Mouse (Mus musculus): ENCODE data around the gene Tsr3. TPM values are rescaled to one million over a fixed set of nuclear protein-coding genes. Genes with fewer than 3 reads are reported as not detected.
"Not testable (repeated sequence)": the region's sequence is repeated elsewhere in the genome, so short reads cannot be mapped to it uniquely, and the experiment has no call there.

The Tsr3 gene
- polyA plus RNA-seq, 1 experiment = 18.1 TPM

DNA sequence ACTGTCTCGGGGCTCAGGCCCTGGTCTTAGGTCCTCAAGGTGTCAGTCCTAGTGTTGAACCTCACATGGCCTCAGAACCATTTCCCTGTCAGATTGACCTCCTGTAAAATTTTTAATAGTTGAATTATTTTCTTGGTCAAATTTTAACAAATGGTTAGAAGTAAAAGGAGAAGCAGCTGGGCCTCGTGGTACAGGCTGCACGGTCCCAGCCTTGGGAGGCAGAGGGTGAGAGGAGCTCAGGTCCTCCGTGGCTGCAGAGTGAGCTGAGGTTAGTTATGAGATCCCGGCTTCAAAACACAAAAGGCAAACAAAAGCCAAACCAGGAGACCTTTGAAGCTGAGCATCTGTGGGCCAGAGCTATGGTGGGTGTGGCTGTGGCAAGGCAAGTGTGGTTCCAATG, 12.0 kb upstream of the Tsr3 start:
- no peaks in the 10 kb centered on the region for H3K36me3 ChIP-seq (ENCODE audit: control insufficient read depth, insufficient read depth, low read length)
- no peak overlapping the region for H3K4me3 ChIP-seq (ENCODE audit: control insufficient read depth, low read depth, low read length)
- TF ChIP-seq CTCF (IDR thresholded peaks at IDR 0.05; ENCODE audit: control insufficient read depth, insufficient read depth, insufficient replicate concordance, low read depth, low read length) (no peak), POLR2A (IDR thresholded peaks at IDR 0.05; ENCODE audit: control insufficient read depth, low read depth, low read length) (no peak)
- H3K27ac ChIP-seq (ENCODE audit: control insufficient read depth, insufficient read depth, low read depth, low read length) = no peak overlapping the region
- H3K4me1 ChIP-seq (ENCODE audit: control insufficient read depth, insufficient read depth, low read length) = no peaks in the 10 kb centered on the region
- no peaks in the 10 kb centered on the region for H3K27me3 ChIP-seq (ENCODE audit: control insufficient read depth, insufficient read depth, low read length)

DNA sequence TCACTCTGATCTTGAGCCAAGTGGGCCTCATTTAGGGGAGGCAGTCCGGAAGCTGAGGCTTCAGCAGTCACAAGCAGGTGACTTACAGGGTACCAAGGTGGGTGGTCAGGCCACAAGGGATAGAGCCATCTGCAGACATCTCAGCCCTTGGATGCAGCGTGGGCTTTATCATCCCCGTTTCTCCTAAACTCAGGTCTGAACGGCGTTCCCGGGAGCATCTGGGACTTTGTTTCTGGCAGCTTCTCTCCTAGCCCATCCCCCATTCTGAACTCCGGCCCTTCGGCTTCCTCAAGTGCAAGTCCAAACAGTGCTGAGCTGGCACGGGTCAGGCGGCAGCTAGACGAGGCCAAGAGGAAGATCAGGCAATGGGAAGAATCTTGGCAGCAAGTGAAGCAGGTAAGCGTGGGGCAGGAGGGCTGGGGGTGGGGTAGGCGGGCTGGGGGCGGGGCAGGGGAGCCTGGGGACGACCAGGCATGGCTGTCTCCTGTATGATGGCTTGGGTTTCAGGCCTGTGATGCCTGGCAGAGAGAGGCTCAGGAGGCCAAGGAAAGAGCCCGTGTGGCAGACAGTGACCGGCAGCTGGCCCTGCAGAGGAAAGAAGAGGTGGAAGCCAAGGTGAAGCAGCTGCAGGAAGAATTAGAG, 9.8 kb upstream of the Tsr3 start:
- not testable (repeated sequence) for H3K27me3 ChIP-seq (ENCODE audit: control insufficient read depth, insufficient read depth, low read length); H3K36me3 ChIP-seq (ENCODE audit: control insufficient read depth, insufficient read depth, low read length); H3K27ac ChIP-seq (ENCODE audit: control insufficient read depth, insufficient read depth, low read depth, low read length); H3K4me1 ChIP-seq (ENCODE audit: control insufficient read depth, insufficient read depth, low read length); H3K4me3 ChIP-seq (ENCODE audit: control insufficient read depth, low read depth, low read length)

DNA sequence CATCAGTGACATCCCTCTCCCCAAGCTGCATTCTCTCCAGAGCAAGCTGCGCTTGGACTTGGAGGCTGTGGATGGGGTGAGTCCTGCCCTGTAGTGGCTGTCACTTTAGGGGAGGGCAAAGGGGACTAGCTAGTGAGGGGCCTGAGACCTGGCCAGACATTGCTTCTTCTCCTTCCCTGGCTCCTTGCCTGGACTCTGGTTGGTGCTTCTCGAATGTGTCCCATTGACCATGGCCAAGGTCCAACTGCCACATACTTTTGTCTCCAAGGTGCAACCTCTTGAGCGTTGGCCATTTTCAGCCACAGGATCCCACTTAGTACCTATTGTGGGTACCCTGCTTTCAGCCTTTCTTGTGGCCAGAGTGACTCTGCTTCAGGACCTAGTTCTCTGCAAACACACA, 9.3 kb upstream of the Tsr3 start:
- TF ChIP-seq POLR2A (IDR thresholded peaks at IDR 0.05; ENCODE audit: control insufficient read depth, low read depth, low read length) = no peak
- no peak for TF ChIP-seq CTCF (IDR thresholded peaks at IDR 0.05; ENCODE audit: control insufficient read depth, insufficient read depth, insufficient replicate concordance, low read depth, low read length)
- no peaks in the 10 kb centered on the region for H3K27me3 ChIP-seq (ENCODE audit: control insufficient read depth, insufficient read depth, low read length)
- H3K27ac ChIP-seq (ENCODE audit: control insufficient read depth, insufficient read depth, low read depth, low read length) = no peak overlapping the region
- no peak overlapping the region for H3K4me3 ChIP-seq (ENCODE audit: control insufficient read depth, low read depth, low read length)
- H3K36me3 ChIP-seq (ENCODE audit: control insufficient read depth, insufficient read depth, low read length) = 0 out of 2 replicates have a peak, but pooled peaks cover 1% of the 10 kb centered on the region
- H3K4me1 ChIP-seq (ENCODE audit: control insufficient read depth, insufficient read depth, low read length) = no peaks in the 10 kb centered on the region

DNA sequence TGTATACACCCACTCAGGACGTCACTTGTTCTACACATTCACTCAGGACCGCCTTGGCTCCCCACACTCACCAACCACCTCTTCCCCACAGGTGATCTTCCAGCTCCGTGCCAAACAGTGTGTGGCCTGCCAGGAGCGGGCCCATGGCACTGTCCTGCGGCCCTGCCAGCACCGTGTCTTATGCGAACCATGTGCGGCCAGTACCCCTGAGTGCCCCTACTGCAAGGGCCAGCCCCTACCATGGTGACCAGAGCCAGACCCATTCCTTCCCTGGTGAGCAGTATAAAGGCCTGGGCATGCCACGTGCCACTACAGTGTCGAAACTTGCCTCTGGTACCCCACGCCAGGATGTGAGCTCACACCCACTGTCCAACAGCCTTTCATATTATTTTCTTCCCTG, 8.3 kb upstream of the Tsr3 start:
- not testable (repeated sequence) for H3K27ac ChIP-seq (ENCODE audit: control insufficient read depth, insufficient read depth, low read depth, low read length); H3K27me3 ChIP-seq (ENCODE audit: control insufficient read depth, insufficient read depth, low read length); H3K36me3 ChIP-seq (ENCODE audit: control insufficient read depth, insufficient read depth, low read length); H3K4me3 ChIP-seq (ENCODE audit: control insufficient read depth, low read depth, low read length); H3K4me1 ChIP-seq (ENCODE audit: control insufficient read depth, insufficient read depth, low read length)

- Histone ChIP-seq H3K4me3 (ENCODE audit: control insufficient read depth, low read depth, low read length) (no peak overlapping the region), H3K27me3 (ENCODE audit: control insufficient read depth, insufficient read depth, low read length) (no peaks in the 10 kb centered on the region), H3K27ac (ENCODE audit: control insufficient read depth, insufficient read depth, low read depth, low read length) (no peak overlapping the region), H3K4me1 (ENCODE audit: control insufficient read depth, insufficient read depth, low read length) (peaks cover 10% of the 10 kb centered on the region), H3K36me3 (ENCODE audit: control insufficient read depth, insufficient read depth, low read length) (0 out of 2 replicates have a peak, but pooled peaks cover 1% of the 10 kb centered on the region)
- TF ChIP-seq CTCF (IDR thresholded peaks at IDR 0.05; ENCODE audit: control insufficient read depth, insufficient read depth, insufficient replicate concordance, low read depth, low read length) (no peak), POLR2A (IDR thresholded peaks at IDR 0.05; ENCODE audit: control insufficient read depth, low read depth, low read length) (no peak)
Measured at GRCm38 (mm10) chr17:25235635-25236034, 4.3 kb upstream of the Tsr3 start.

GRCm38 (mm10) chr17:25243131-25243780, 3.3 kb downstream of the Tsr3 start:
- Histone ChIP-seq H3K36me3 (ENCODE audit: control insufficient read depth, insufficient read depth, low read length) (peaks cover 1% of the 10 kb centered on the region; the same call in 1 of the 2 replicates), H3K4me3 (ENCODE audit: control insufficient read depth, low read depth, low read length) (no peak overlapping the region), H3K27me3 (ENCODE audit: control insufficient read depth, insufficient read depth, low read length) (no peaks in the 10 kb centered on the region), H3K4me1 (ENCODE audit: control insufficient read depth, insufficient read depth, low read length) (peaks cover 10% of the 10 kb centered on the region), H3K27ac (ENCODE audit: control insufficient read depth, insufficient read depth, low read depth, low read length) (no peak overlapping the region)
- TF ChIP-seq POLR2A (IDR thresholded peaks at IDR 0.05; ENCODE audit: control insufficient read depth, low read depth, low read length) (no peak), CTCF (IDR thresholded peaks at IDR 0.05; ENCODE audit: control insufficient read depth, insufficient read depth, insufficient replicate concordance, low read depth, low read length) (no peak)

DNA sequence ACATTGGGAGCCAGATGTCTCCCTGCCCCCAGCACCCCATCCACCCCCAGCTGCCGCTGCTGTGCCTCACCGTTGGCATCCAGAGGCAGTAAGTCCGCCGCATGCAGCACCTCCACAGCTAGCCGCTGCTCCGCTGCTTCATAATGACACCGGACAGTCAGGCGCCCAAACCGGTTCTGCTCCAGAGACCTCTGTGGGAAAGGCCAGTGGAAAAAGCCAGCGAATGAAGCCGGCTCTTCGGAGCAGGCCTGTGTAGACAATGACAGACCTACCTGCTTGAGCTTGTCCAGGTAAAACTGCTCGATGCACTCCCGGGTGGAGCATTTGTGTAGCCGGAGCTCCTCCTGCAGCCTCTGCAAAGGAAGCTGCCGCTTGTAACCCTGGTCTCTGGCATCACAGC, 4.3 kb downstream of the Tsr3 start:
- TF ChIP-seq CTCF (IDR thresholded peaks at IDR 0.05; ENCODE audit: control insufficient read depth, insufficient read depth, insufficient replicate concordance, low read depth, low read length) (no peak), POLR2A (IDR thresholded peaks at IDR 0.05; ENCODE audit: control insufficient read depth, low read depth, low read length) (no peak)
- Histone ChIP-seq H3K27ac (ENCODE audit: control insufficient read depth, insufficient read depth, low read depth, low read length) (no peak overlapping the region), H3K36me3 (ENCODE audit: control insufficient read depth, insufficient read depth, low read length) (peaks cover 1% of the 10 kb centered on the region; the same call in 1 of the 2 replicates), H3K27me3 (ENCODE audit: control insufficient read depth, insufficient read depth, low read length) (no peaks in the 10 kb centered on the region), H3K4me3 (ENCODE audit: control insufficient read depth, low read depth, low read length) (no peak overlapping the region), H3K4me1 (ENCODE audit: control insufficient read depth, insufficient read depth, low read length) (peaks cover 8% of the 10 kb centered on the region)
